Mouse (Mus musculus) regulatory T cell (primary cell): Measurements from ENCODE around the gene Ttc30a1.

Experiments used
- in situ Hi-C: fragments of 300-600 bp; cut with MboI, MseI; formaldehyde crosslinking; loops from one replicate; pipeline ENCODE4 v1.15.1; 2025; ENCODE audit warnings: high pct_unique_total_duplicates

Gene Ttc30a1

DNA sequence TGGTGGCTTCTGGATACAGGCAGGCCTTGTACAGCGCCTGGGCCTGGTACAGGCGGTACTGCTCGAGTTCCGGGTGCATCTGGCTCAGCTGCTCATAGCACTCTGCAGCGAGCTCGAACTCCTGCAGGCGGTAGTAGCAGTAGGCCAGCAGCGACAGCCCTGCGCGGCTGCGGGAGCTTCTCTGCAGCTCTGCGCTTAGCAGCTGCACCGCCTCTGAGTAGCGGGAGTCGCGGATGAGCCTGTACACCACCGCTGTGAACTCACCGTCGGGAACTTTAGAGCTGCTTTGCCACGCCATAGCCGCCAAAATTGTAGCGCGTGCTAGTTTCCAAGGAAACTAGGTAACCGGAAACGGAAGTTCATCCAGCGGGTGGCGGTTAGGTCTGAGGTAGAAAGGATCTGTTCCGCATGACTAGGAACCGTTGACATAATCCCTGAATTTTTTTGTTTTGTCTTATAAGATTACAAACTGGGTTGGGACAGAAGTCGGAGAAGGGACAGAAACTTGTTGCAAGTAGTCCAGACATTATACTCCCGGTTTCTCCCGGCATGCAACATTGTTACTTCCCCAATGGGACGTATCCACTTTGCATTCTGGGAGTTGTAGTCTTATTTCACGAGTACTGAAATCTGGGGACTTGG is at the start of gene Ttc30a1:
Ttc30a1 (minus strand) TSS at position 528 of the 642 bp plus-strand sequence.
- in situ Hi-C loops, result loop anchor here (5.0 kb wide), 1 partner anchor 39 kb away; no protein-coding TSS in a partner anchor

DNA sequence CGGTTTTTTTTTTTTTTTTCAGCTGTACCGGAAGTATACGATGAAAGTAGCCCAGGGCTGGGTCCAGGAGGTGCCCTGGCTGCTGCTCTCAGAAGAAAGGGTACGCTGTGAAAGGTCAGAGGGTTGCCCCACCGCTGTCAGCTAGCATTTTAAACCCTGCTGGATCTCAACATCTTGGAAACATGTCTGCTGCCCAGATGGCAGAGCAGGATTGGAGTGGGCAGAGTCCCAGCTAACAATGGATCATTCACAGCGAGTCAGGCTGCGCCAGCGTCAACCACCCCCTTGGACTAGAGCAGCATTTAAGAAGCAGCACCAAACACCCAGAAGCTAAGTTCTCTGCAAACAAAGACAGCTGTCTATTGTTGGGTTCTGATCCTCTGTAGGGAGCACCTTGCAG is 48.3 kb upstream of the Ttc30a1 start:
- in situ Hi-C loops, result no loop called here

DNA sequence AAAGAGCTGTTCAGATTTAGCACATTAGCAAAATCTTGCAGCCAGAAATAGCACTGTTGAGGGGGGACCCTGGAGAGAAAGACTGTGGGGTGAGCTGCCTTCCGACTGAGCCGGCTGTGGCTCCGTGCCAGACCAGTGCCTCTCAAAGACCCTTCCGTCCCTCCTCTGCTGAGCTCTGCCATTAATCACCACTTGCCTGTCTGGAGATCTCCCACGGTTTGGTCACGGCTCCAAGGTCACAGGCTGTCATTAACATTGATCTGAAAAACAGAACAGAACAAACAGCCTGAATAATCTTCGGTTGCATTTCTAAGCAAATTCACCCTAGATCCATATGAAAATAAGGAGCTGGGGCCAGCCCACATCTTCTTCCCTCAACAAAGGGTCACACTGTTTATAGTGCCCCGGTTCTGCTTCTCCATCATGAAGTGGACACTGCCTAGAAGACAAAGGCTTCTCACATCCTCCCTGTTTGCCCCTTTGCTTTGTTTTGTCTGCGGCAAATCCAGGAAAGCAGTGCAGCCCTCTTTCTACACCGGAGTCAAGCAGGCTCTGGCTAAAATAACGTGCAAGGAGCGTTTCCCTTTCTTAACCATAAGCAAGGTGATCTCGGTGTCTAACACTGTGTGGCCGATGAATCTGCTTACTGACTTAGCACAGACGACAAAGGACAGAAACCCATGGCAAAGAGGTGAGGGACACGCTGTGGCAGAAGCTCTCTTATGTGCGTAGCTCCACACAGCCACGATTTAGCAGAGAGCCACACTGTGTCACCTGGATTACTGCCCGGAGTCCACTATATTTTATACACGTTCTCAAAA is 47.5 kb upstream of the Ttc30a1 start:
- in situ Hi-C loops, result no loop called here

DNA sequence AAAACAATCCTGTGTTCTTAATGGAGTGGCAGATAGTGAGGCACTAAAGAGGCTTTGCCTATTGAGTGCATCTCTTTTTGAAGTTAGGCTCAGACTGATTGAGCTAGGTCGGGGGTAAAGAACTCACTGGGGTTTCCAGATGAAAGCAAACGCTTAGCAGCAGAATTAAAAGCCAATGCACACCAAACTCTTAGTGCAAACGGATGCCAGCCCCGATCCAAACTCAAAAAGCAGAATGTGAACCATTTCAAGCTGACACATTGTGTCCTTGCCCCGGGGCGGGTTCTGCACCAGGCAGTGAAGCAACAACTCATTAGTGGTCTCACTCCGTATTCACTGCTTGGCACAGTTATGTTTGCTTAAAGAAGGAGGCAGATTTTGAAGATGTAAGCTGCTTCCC is 35.1 kb upstream of the Ttc30a1 start:
- in situ Hi-C loops, result no loop called here

DNA sequence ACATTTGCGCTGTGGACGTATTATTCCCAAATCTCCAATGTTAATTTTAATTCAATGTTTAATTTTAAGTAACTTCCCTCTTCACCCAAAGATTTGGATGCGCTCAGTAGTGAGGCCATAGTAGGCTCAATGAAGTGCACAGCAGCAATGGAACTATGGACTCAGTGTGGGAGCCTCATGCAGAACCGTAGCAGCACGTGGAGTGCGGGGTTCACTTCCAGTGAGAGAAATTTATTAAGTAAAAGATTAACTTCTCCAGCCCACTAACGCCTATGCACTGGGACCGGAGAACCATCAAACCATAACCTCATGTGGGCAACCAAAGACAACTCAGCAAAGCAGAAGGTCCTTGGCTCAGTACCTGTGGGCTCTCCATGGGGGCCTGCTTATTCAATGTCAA is 34.4 kb upstream of the Ttc30a1 start:
- in situ Hi-C loops, result no loop called here

DNA sequence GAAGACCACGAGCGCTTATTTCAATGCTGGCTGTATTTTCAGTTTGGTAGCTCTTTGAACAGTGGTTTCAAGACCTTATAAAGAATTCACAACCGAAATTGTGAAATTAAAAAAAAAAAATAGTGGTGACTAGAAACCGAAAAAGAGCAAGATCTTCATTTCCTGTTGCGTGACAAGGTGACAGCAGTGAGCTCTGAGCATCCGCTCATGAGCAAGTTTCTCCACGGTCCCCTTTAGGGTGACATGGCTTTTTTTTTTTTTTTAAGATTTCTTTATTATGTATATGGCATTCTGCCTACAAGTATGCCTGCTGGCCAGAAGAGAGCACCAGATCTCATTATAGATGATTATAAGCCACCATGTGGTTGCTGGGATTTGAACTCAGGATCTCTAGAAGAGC is 33.7 kb upstream of the Ttc30a1 start:
- in situ Hi-C loops, result no loop called here

DNA sequence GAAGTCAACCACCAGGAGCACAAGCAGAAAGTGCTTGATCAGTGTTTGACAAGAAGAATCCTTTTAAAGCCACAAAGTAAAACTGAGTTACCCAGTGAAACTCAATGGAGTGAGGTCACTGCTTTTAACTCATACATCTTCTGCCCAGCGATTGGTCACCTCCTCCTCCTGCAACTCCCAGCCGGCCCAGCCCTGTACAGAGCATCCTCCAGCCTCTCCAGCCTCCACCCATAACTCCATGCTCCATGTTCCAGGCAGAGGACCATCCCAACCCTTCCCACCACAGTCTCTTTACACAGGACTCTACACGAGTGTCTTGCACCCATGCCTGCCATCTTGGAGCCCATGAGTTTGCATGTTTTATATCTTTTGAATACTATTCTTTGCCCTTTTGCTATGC is 32.9 kb upstream of the Ttc30a1 start:
- in situ Hi-C loops, result no loop called here

DNA sequence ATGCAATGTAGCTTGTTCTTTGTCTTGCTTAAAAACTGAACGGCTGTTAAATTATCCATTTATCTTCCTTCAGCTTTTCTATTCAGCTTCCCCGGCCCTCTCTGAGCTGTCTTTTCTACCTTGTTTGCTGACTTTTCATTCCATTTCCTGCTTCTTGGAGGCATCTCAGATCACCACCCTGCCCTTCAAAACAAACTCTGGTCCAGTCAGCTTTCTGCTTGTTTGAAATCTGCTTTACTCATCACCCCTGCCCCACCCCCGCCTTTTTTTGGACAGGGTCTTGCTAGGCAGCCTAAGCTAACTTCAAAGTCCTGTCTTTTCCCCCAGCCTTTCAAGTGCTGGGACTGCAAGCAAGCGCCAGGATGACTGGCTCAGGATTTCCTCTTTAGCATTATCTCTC is 24.4 kb upstream of the Ttc30a1 start:
- in situ Hi-C loops, result no loop called here

DNA sequence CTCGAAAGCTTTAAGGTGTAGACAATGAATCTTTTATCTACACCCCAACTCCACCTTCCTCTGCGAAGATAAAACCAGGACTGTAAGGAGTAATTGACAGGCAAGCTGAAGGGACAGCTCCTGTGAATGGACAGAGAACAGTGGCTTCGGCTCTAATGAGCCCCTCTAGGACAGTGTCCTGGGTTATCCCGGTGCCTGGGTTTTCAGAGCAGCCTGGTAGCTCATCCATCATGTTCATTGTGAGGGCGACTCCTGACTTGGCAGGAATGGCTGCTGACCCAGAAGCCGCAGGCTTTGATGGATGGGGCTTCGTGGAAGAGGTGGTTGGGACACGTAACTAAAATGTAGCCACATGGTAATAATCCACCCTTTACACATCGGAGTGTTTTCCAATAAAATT is 21.1 kb upstream of the Ttc30a1 start:
- in situ Hi-C loops, result no loop called here

DNA sequence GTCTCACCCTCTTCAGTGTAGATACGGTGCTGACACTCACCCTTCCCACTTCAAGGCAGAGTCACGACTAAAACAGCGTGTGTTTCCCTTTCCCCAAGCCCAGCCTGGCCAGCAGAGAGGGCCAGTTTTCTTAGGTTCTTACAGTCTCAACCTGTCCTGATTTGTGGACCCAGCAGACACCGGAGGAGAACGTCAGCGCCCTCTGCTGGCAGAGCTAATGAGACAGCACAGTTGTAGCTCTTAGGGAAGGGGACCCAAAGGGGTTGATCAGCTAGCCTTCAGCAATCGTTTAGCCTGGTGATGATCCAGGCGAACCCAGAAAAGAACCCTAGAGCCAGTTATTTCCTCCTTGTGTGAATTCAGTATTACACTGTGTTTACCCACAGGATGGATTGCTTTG is 19.6 kb upstream of the Ttc30a1 start:
- in situ Hi-C loops, result no loop called here

DNA sequence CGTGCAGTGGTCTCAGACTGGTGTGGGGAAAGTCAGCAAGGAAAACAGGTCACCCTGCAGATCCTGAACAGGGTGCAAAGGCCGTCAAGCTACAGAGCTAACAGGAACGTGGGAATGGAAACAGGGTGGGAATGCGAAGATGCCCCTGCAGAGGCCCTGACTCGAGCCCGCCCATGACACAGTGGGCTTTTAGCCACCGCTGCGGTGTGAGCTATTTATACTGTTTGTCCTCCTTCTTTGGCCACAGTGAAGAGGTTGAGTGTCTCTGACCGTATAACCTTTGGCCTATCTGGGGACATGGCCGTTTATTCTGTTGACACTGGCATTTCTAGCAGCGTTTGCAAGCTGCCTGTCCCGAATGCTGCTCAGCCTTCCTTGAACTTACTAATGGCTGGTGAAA is 17.9 kb upstream of the Ttc30a1 start:
- in situ Hi-C loops, result loop anchor here (5.0 kb wide), 1 partner anchor 73 kb away; no protein-coding TSS in a partner anchor

DNA sequence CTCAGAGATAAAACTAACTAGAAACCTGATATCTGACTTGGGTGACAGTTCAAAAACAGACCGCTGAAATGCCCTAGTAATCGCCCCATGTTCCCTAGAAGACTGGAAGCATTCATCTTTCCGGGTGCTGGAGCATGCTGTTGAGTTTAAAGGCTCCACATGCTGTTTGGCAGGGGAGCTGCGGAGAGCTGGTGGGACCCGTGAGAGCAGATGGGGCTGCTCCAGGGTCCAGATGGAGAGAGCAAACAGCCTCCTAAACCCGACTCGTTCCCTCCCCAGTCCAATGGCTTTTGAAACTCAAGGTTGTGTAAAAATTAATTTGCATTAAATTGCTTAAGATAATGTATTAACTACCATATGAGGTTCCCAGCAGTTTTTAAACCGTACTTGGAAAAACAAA is 16.9 kb upstream of the Ttc30a1 start:
- in situ Hi-C loops, result loop anchor here (5.0 kb wide), 1 partner anchor 74 kb away; no protein-coding TSS in a partner anchor

DNA sequence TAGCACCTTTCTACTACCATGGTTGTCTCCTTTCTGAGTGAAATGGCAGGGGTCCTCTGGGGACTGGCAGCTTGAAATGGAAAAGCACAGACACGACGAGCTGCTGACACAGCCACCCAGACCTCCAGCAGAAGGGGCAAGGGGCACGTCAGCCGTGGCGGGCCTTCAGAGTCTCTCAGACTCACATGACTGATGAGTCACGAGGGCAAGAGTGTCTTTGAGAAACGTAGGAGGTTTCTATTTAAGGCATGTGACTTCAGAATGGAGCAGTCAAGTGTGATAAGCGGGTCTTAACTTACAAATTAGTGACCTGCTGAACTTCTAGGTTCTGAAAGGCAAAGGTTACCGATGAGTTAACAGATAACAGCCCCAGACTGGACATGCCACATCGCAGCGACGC is 16.0 kb upstream of the Ttc30a1 start:
- in situ Hi-C loops, result loop anchor here (5.0 kb wide), 1 partner anchor 75 kb away; no protein-coding TSS in a partner anchor

DNA sequence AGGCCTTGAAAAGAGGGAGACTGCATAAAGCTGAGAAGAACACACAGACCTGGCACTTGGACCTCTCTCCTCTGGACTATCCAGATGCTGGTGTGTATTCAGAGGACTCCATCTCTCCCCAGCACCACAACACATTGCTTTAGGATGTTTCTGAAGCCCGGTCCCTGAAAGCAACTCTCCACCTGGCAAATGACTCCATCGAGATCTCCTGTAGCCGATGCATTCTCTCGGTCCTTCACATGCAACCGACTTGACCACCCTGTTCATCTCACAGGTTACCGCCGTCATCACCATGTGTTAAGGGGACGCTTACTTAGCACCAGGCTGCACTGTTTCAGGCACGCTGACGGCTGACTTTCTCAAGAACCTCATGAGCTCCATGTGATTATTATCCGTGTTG is 13.1 kb upstream of the Ttc30a1 start:
- in situ Hi-C loops, result loop anchor here (5.0 kb wide), 1 partner anchor 77 kb away; no protein-coding TSS in a partner anchor

DNA sequence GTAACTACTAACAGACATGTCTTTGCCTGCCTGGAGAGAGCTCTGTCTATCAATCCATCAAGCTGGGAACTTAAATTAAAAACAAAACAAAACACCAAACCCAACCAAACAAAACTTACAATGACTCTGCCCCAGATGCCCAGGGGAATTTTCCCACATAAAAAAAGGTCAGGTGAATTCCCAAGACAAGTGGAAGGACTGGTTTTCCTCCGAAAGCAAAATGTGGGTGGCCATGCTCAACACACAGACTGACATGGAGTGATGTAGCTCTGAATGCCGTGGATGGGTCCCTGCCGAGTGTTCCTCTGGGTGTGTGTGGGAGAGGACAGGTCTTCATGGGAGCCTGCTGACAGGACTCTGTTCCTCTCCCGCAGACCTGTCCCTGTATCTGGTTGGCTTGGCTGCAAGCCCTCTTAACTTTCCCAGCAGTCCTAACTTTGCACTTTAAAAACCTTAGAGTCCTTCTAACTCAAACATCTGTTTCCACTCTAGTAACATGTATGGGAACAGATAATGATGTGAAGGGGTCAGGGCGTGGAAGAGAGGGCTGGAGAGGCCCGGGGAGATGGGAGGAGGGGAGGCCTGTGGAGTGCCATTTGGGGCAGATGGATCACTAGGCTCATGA is 9.9 kb upstream of the Ttc30a1 start:
- in situ Hi-C loops, result no loop called here

DNA sequence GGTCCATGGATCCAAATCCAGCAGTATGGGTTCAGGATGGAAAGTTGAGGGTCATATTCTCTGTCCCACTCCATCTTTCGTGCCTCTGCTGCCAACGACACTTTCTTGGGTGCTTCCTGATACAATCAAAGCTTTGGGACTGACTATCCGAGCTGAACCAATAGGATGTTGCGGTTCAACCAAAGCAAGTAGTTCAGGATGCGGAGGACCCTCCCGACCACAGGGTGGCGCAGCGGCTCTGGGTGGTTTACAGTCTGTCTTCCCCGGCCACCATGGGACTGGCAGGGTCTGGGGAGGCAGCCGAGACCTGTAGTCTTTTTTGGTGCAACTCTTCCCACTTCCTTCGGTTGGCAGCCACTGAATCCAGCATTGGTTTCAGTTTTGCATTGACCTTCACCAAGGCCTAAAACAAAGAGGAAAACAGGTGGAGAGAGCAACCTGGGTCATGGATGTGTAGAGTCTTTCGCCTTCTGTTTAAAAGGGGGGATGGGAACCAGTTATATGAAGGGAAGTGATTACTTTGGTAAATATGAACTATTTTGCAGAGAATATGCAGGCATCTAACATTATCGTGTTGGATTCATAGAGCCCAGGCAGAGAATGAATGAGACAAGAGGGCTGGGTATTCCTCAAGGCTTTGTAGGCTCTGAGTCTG is 9.2 kb upstream of the Ttc30a1 start:
- in situ Hi-C loops, result no loop called here

DNA sequence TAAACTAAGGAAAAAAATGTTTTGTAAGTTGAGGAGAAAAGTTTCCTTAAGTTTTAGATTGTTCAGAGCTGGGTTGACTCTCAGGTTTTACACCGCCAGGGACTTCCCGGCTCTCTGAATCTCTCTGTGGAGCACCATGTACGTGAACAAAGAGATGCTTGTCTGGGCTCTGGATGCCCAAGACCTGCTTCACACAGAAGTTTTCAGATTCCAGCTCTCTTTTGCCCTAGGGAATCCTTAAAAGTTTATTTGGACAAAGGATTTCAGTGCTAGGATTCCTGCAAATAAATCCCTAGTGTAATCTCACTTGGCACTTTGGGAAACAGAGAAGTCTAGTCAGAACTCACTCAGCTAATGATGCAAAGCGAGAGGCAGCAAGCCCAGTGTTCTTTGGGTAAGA is 7.9 kb upstream of the Ttc30a1 start:
- in situ Hi-C loops, result no loop called here

DNA sequence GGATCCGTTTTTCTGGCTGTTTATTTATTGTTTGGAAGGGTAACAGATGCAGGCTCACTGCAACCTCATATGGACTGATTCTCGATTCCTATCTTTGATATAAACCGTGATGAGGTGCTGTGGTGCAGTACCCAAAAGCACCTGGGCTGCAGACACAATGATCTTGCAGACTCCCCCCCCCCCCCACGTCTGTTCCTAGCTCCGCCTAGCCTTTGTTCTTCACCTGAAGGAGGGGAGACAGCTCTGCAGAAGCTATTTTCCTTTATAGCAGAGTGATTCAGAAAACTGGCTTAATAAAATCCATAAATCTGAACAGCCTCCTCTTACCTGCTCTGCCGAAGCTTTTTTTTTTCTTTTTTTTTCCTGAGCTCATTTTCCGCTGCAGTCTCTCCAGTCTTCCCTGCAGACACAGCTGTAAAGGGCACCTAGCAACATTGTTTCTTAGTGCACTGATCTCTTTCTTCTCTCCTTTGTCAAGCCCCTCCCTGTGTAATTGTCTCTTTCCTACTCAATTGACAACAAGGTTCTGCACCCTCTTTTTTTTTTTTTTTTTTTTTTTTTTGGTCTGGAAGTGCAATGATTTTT is 7.1 kb upstream of the Ttc30a1 start:
- in situ Hi-C loops, result no loop called here

DNA sequence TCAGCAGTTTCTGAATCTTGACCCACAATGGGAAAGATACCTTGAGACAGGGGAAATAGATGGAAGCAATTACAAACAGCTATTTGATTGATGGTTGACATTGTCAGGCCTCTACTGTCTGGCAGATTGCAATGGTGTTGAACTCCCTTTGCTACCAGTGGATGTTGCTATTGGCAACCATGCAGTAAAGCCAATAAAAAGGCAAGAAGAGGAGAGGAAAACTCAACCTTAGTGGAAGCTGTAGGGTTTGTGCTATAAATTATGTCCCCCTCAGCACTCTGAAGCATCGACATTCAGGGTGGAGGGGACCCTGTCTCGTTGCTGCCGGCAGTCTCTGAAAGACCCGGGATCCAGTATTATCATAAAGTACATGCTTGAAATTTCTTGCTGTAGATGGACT is 6.6 kb upstream of the Ttc30a1 start:
- in situ Hi-C loops, result no loop called here

DNA sequence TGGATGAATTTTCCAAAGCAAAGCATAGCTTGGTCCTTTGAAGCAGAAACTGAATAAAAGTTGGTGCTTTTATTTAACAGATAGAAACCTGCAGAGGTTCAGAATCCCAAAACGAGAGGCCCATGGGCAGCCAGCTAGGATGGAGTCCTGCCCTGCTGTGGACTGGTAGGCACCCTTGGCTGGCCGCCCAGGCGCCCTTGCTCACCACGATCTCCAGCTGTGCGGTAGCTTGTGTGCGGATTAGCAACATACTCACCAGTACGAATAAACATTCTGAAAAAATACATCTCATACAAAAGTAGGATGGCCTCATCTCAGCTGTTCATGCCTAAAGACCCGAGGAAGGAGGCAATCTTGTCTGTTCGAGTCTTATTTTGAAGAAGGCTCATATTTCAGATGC is 6.0 kb upstream of the Ttc30a1 start:
- in situ Hi-C loops, result no loop called here

DNA sequence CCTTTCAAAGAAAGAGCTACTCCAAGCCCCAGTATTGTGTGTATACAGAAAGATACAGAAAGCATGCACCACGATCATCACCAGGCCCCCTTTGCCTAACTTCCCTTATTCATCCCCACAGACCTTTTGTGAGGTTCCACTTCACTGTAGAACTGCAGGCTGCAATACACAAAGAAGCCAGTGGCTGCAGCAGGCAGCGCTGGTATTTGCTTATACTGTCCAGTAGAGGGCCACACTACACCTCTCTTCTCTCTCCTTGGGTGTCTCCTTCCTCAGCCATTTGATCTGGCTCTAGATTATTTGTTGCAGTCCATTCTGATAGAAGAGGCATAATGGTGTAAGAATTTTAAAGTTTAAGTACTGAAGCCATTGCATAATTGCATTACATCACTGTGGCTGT is 3.4 kb upstream of the Ttc30a1 start:
- in situ Hi-C loops, result no loop called here

DNA sequence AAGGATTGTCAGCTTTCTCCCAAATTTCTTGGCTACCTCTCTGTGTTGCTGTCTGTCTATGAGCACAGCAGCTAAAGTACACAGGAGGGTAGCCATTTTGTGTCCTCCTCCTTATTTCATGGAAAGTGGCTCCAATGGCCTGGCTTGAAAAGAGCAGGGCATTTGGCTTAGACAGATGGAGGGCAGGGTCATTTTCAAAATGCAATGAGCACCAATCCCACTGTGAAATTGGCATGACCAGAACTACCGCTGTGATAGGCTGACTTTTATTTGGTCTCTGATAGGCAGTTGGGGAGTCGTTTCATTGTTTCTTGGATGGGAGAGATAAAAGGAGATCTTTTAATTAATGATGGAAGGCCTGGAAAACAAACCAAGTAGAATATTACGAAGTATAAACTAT is 2.1 kb upstream of the Ttc30a1 start:
- in situ Hi-C loops, result loop anchor here (5.0 kb wide), 1 partner anchor 42 kb away; no protein-coding TSS in a partner anchor
